Mouse (Mus musculus) gastrocnemius, postnatal 25 days (tissue): Measurements from ENCODE around the gene Hes3. TPM values are rescaled to one million over a fixed set of nuclear protein-coding genes. Genes with fewer than 3 reads are reported as not detected.

Experiments
- DNase-seq: peaks from one replicate; pipeline ENCODE4 v3.0.0; 2022
- total RNA-seq, 2 experiments: library from RNA; stranded (reverse); gene quantifications; 1 replicate in 1 of 2; 2 replicates in 1 of 2; pipeline ENCODE4 v1.2.3; 2021

Hes3 gene
- total RNA-seq, 2 experiments from 2014 or later, result not detected

DNA sequence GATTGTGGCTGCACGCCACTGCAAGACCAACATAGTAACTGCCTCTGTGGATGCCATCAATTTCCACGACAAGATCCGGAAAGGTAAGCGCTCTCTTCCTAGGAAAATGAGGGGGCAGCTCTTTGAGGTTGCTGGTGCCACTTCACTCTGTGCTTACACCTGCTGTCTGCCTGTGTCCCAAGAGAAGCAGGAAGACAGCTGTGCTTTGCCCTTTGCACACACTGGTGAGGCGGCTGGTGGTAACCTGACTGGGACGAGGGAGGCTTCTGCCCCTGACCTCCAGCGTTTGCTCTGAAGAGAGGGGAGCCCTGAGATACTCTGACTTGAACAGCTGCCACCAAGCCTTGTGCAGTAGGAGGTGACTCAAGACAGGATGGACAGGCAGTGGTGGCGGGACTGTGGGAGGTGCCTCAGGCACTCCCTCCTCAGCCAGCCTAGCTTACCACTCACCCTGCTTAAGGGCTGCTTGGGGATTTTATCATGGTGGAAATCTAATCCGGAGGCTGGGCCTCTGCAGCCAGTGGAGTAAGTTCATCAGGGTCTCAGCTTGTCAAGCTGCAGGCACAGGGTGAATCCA is 38.2 kb downstream of the Hes3 start:
- no peak for DNase-seq

DNA sequence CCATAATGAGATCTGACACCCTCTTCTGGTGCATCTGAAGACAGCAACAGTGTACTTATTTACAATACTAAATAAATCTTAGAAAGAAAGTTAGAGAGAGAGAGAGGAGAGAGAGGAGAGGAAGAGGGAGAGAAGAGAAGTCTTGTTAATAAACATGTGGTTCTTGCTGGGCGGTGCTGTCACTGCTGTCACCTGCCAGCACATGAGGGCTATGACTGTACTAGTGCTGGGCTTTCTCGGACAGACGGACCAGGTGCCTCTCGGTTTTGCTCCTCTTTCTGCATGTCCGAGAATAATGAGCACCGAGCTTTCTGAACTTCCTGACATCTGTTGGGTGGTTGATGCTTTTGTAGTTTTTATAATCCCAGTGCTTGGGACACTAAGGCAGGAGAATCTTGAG is 40.8 kb downstream of the Hes3 start:
- no peak for DNase-seq

DNA sequence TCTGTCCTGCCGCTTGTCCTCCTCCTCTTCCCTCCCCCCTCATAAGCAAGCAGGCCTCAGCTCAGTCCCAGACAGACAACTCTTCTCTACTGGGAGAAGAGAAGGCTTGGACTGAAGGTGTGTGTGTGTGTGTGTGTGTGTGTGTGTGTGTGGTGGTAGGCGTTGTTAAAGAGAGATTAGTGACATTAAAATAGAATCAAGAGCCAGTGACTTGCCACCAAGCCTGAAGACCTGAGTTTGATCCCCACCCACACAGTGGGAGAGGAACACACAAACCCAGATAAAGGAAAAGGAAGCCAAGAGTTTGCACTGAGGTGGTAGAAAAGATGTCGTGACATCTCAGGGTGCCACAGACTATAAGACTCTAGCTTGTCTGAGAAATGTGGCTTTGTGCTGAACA is 44.3 kb downstream of the Hes3 start:
- DNase-seq, result no peak

DNA sequence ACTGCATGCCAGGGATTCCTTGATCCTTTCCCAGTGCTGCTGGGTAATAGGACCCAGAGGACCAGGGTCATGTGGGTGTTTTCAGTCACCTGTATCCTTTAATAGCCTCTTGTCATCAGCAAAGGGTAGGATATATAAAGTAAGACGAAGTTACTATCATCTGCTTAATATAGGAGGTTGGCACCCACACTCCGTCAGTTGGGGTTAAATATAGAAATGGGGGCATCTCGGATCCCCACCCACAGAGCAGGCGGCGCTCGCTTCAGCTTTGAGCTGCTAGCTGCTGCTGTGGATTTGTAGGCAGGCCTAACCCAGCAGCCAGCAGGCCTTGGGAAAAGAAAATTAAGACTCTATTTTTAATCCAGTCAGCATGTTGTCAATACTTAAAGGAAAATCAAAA is 45.5 kb downstream of the Hes3 start:
- DNase-seq, result peak; percentile 48

DNA sequence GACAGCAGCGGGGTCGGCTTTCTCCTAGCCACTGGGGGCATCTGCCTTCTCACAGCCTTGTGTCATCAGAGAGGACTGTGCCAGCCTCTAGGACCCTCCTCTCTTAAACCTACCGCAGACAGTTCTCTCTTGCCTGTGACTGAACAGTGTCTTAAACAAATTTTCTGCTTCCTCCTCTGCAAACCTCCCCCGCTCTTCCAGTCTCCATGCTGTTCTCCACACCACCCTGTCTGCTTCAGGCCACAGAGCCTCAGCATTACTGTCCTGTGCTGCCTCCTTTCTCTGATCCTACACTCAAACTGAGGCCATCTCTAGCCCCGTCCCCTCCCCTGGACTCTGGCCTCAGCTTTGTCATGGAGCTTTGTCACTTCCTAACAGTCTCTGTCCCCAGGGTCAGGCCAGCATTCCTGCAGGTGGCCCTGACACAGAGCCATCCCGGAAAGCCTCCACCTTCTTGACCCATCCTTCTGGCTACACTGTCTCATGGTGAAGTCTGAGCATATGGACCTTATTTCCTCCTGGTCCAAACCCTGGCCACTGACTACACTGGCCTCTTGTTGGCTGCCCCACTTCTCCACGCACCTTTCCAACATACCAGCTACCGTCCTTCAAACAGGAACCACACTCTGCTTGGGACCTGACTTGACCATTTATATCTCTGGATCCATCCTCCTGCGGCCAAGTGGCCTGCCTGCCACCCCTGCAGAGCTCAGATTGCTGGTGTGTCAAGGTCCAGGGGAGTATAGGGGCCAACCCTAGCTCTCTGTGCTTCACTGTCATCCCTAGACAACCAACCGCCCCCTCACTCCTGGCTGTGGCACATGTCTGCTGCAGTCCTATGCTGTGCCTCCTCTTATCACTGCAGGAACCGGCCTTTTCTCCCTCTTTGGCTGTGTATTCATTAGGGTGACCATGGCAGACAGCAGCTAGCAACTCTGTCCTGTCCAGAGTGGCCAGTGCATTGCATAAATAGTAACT is 46.6 kb downstream of the Hes3 start:
- no peak for DNase-seq

DNA sequence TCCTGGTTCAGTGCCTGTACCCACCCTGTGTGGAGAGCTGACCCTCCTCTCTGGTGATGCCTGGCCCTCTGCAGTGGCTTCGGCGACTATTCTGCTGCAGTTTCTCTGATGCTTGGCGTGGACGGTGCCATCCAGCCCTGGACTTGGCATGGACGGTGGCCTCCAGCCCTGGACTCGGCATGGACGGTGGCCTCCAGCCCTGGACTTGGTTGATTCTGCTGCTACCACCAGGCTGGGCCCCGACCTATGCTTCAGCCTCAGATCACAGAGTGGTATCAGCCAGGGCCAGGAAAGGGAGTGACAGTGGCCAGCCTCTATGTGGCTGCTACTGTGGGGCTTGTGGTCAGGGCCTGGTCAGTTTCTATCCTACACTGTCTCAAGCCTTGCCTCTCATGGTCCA is 47.5 kb downstream of the Hes3 start:
- DNase-seq, result no peak

DNA sequence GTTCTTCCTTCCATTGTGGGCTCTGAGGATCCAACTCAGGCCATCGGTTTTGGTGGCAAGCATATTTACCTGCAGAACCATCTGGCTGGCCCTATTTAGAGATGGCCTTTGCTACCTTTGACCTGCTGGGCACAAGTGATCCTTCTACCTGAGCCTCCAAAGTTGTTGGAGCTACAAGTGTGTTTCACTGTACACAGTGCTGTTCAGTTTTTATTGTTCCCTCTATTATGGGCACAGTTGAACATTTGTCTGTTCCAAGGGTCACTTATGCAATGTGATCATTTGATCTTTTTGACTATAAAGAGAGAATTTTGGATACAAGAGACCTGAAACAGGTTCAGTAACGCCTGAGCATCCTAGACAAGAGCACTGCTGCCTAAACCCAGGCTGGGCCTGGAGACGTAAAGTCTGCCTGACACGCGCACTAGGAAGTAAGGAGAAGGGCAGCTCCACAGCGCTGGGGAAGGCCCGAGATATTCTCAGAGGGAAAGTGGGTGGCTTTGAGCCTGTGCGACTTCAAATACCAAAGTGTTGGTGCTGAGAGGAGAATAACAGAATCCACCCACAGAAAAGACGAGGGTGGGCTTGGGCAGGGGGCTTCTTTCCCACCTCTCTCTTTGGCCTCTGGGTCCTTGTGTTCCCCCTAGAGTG is 48.1 kb downstream of the Hes3 start:
- no peak for DNase-seq

DNA sequence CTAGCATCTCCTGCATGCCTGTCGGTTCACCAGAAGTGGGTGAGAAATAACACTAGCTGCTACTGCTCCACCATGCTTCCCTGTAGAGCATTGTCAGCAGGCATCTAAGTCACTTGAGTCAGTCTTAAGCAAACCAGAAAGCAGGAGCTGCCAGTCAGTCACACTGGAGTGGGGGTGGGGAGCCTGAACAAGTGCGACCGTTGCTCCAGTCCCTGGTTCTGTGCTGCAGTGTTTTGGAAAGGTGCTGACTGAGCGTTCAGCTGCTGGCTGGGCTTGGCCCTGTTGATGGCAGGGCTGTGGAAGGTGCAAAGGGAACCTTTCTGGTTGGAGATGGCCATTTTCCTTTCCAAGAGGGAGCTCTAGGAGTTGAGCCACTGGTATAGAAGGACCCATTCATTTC is 51.5 kb downstream of the Hes3 start:
- DNase-seq, result no peak

Other genes starting within 250 kb of the Hes3 start
- gene Plekhg5, start 219.2 kb downstream of the Hes3 start, total RNA-seq, result 1 to 10 TPM; 5.0 to 6.5 TPM
- gene Tnfrsf25, start 175.7 kb downstream of the Hes3 start, total RNA-seq, result 1 to 10 TPM; 1.2 TPM
- gene Espn, start 139.3 kb downstream of the Hes3 start, total RNA-seq, result under 1 TPM; 0.23 to 0.38 TPM
- not detected for gene Hes2, start 132.8 kb downstream of the Hes3 start, total RNA-seq
- gene Acot7, start 113.5 kb downstream of the Hes3 start, total RNA-seq, result 10 to 100 TPM; 15.4 to 19.1 TPM
- 10 to 100 TPM in 1 of 2 experiments, 1 to 10 TPM in 1; 9.9 to 11.0 TPM for gene Gpr153, start 17.4 kb downstream of the Hes3 start, total RNA-seq
- 10 to 100 TPM; 16.5 to 16.8 TPM for gene Icmt, start 5.6 kb upstream of the Hes3 start, total RNA-seq
- not detected for gene Rnf207, start 27.3 kb upstream of the Hes3 start, total RNA-seq
- gene Rpl22, start 34.1 kb upstream of the Hes3 start, total RNA-seq, result 100 to 1,000 TPM; 194 to 222 TPM
- gene Chd5, start 47.0 kb upstream of the Hes3 start, total RNA-seq, result under 1 TPM; 0.03 to 0.08 TPM
- gene Nphp4, start 185.0 kb upstream of the Hes3 start, total RNA-seq, result under 1 TPM; 0.67 to 0.94 TPM
- gene Kcnab2, start 186.2 kb upstream of the Hes3 start, total RNA-seq, result 1 to 10 TPM; 2.2 to 2.8 TPM